Mouse (Mus musculus) MEL (cell line): ENCODE measurements around the gene Sort1.

ENCODE experiments used
- CHD2 ChIP-seq: IDR thresholded peaks from 2 replicates; pipeline ENCODE4 v1.6.1; 2011; ENCODE audit warnings: low read length, improper control_type of control experiment
- CTCF ChIP-seq, 3 experiments: IDR thresholded peaks in 2 of 3; conservative IDR thresholded peaks in 1 of 3; 2 replicates each; pipeline ENCODE4 v1.5.1; 2011 to 2012; ENCODE audit warnings: low read length in 3 of 3, low read depth in 2 of 3, mild to moderate bottlenecking in 2 of 3, improper control_type of control experiment in 1 of 3, inconsistent platforms in 1 of 3, mixed read lengths in 1 of 3, moderate library complexity in 1 of 3; ENCODE audit not compliant: control insufficient read depth in 1 of 3, insufficient read depth in 1 of 3, poor library complexity in 1 of 3, severe bottlenecking in 1 of 3
- E2F4 ChIP-seq: IDR thresholded peaks from 2 replicates; pipeline ENCODE4 v1.6.1; 2011; ENCODE audit warnings: low read depth, low read length, improper control_type of control experiment, borderline replicate concordance
- ELF1 ChIP-seq: IDR thresholded peaks from 2 replicates; pipeline ENCODE4 v1.6.1; 2014; ENCODE audit warnings: low read depth, mild to moderate bottlenecking, inconsistent platforms, low read length, improper control_type of control experiment, moderate library complexity
- EP300 ChIP-seq, 2 experiments: IDR thresholded peaks; 2 replicates each; pipeline ENCODE4 v1.6.1; 2011; ENCODE audit warnings: improper control_type of control experiment in 2 of 2, low read length in 2 of 2, low read depth in 1 of 2, mild to moderate bottlenecking in 1 of 2
- ETS1 ChIP-seq: IDR thresholded peaks from 2 replicates; pipeline ENCODE4 v1.6.1; 2012; ENCODE audit warnings: low read depth, mild to moderate bottlenecking, inconsistent platforms, low read length, improper control_type of control experiment, moderate library complexity
- GATA1 ChIP-seq: IDR thresholded peaks from 2 replicates; pipeline ENCODE4 v1.6.1; 2011; ENCODE audit warnings: low read depth, low read length, improper control_type of control experiment
- HCFC1 ChIP-seq: IDR thresholded peaks from 2 replicates; pipeline ENCODE4 v1.6.1; 2012; ENCODE audit warnings: low read depth, mild to moderate bottlenecking, inconsistent platforms, low read length, improper control_type of control experiment, moderate library complexity
- POLR2A ChIP-seq, 2 experiments: IDR thresholded peaks; 2 replicates each; pipeline ENCODE4 v1.6.1; 2011 to 2012; ENCODE audit warnings: low read length in 2 of 2, mild to moderate bottlenecking in 2 of 2, control low read depth in 1 of 2, improper control_type of control experiment in 1 of 2, low read depth in 1 of 2, moderate library complexity in 1 of 2; ENCODE audit not compliant: control insufficient read depth in 1 of 2, insufficient read depth in 1 of 2, poor library complexity in 1 of 2
- ZNF384 ChIP-seq: IDR thresholded peaks from 2 replicates; pipeline ENCODE4 v1.6.1; 2012; ENCODE audit warnings: low read depth, mild to moderate bottlenecking, inconsistent platforms, low read length, improper control_type of control experiment

- no peak for TF ChIP-seq GATA1
- TF ChIP-seq ETS1, result no peak
- no peak for TF ChIP-seq ELF1
- no peak for TF ChIP-seq CTCF (IDR thresholded peaks at IDR 0.05 in 2 of 3, conservative IDR thresholded peaks at IDR 0.05 in 1 of 3; ENCODE audit: control insufficient read depth in 1 of 3, insufficient read depth in 1 of 3, low read depth in 2 of 3, low read length in 3 of 3, poor library complexity in 1 of 3, severe bottlenecking in 1 of 3)
- peak; percentile 94 for TF ChIP-seq ZNF384
- no peak for TF ChIP-seq EP300 (IDR thresholded peaks at IDR 0.05; ENCODE audit: low read depth in 1 of 2, low read length in 2 of 2)
- no peak for TF ChIP-seq CHD2
- TF ChIP-seq POLR2A (IDR thresholded peaks at IDR 0.05; ENCODE audit: control insufficient read depth in 1 of 2, insufficient read depth in 1 of 2, low read depth in 1 of 2, low read length in 2 of 2, poor library complexity in 1 of 2), result no peak
- TF ChIP-seq HCFC1, result no peak
- no peak for TF ChIP-seq E2F4
These were observed 3.0 kb downstream of the Sort1 start for GRCm38 (mm10) chr3:108286671-108287439.
